Mouse (Mus musculus): ENCODE data around the gene Gtdc1. TPM values are rescaled to one million over a fixed set of nuclear protein-coding genes. Genes with fewer than 3 reads are reported as not detected.

Gtdc1 gene
- total RNA-seq, 1 experiment from 2014 or later: 40.5 TPM

- peak; percentile 80 for ATAC-seq (replicated peaks; ENCODE audit: insufficient number of reproducible peaks, low FRiP score, low TSS enrichment, poor library complexity, severe bottlenecking)
These were observed 575 bp downstream of the Gtdc1 start for GRCm38 (mm10) chr2:44926683-44927481.

- ATAC-seq (replicated peaks; ENCODE audit: insufficient number of reproducible peaks, low FRiP score, low TSS enrichment, poor library complexity, severe bottlenecking): 0 out of 2 replicates have a peak, but pooled peaks have one; percentile 8
These were observed 1.2 kb downstream of the Gtdc1 start for GRCm38 (mm10) chr2:44926167-44926682.

GRCm38 (mm10) chr2:44924618-44925017 lies 2.8 kb downstream of the Gtdc1 start:
- ATAC-seq (replicated peaks; ENCODE audit: insufficient number of reproducible peaks, low FRiP score, low TSS enrichment, poor library complexity, severe bottlenecking): no peak

GRCm38 (mm10) chr2:44923056-44923883 lies 4.2 kb downstream of the Gtdc1 start:
- no peak for ATAC-seq (replicated peaks; ENCODE audit: insufficient number of reproducible peaks, low FRiP score, low TSS enrichment, poor library complexity, severe bottlenecking)

- no peak for ATAC-seq (replicated peaks; ENCODE audit: insufficient number of reproducible peaks, low FRiP score, low TSS enrichment, poor library complexity, severe bottlenecking)
These were observed 5.0 kb downstream of the Gtdc1 start for GRCm38 (mm10) chr2:44922500-44922899.

GRCm38 (mm10) chr2:44920471-44920870 lies 7.0 kb downstream of the Gtdc1 start:
- ATAC-seq (replicated peaks; ENCODE audit: insufficient number of reproducible peaks, low FRiP score, low TSS enrichment, poor library complexity, severe bottlenecking): peak; percentile 95

DNA sequence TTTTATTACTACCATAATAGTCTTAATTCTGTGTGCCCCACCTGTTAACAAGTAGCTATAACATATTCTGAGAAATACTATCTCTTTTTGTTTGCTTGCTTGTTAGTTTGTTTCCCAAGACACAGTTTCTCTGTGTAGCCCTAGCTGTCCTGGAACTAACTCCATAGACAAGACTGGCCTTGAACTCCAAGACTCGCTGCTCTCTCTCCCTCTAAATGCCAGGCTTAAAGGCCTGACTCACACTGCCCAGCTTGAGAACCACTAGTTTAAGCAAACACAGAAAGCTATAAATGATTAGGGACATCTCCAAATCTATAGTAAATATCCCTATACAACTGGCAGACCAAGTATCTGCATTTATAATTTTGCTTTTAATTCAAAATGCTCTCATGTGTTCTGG lies 8.1 kb downstream of the Gtdc1 start:
- no peak for ATAC-seq (replicated peaks; ENCODE audit: insufficient number of reproducible peaks, low FRiP score, low TSS enrichment, poor library complexity, severe bottlenecking)

DNA sequence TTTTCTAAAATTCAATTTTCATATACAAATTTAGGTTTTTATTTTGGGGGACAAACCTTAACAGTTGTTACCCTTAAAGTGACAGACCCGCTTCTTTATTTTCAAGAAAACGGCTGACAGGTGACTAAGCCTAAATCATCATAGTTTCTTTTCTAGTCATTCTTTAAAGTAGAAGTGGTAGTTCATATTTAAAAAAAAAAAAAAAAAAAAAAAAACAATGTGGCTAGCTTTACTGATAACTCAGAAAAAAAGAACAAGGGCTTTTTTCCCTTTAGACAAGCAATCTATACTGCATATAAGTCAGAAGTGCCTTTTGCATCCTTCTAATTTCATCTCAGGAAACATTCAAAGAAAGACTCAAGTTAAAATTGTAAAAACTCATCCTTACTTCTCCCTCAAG lies 8.7 kb downstream of the Gtdc1 start:
- no peak for ATAC-seq (replicated peaks; ENCODE audit: insufficient number of reproducible peaks, low FRiP score, low TSS enrichment, poor library complexity, severe bottlenecking)

GRCm38 (mm10) chr2:44916286-44916685 lies 11.2 kb downstream of the Gtdc1 start:
- ATAC-seq (replicated peaks; ENCODE audit: insufficient number of reproducible peaks, low FRiP score, low TSS enrichment, poor library complexity, severe bottlenecking): no peak

GRCm38 (mm10) chr2:44897801-44898200 lies 29.7 kb downstream of the Gtdc1 start:
- no peak for ATAC-seq (replicated peaks; ENCODE audit: insufficient number of reproducible peaks, low FRiP score, low TSS enrichment, poor library complexity, severe bottlenecking)

DNA sequence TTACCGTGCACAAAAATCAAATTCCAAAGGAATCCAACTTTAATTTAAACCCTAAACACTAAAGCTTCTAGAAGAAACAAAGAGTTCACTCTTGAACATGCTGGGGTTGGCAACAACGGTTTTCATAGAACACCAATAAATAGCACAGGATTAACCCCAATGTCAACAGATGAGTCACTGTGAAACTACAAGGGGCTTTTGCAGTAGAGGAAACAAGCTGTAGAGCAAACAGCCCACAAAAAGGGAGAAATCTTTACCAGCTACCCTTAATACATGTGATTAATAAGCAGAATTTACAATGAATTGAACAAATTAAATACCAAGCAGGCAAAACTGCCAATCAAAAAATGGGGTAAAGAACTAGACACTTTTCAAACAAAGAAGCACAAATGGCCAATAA lies 53.7 kb downstream of the Gtdc1 start:
- no peak for ATAC-seq (replicated peaks; ENCODE audit: insufficient number of reproducible peaks, low FRiP score, low TSS enrichment, poor library complexity, severe bottlenecking)

GRCm38 (mm10) chr2:44864726-44865125 lies 62.7 kb downstream of the Gtdc1 start:
- no peak for ATAC-seq (replicated peaks; ENCODE audit: insufficient number of reproducible peaks, low FRiP score, low TSS enrichment, poor library complexity, severe bottlenecking)

DNA sequence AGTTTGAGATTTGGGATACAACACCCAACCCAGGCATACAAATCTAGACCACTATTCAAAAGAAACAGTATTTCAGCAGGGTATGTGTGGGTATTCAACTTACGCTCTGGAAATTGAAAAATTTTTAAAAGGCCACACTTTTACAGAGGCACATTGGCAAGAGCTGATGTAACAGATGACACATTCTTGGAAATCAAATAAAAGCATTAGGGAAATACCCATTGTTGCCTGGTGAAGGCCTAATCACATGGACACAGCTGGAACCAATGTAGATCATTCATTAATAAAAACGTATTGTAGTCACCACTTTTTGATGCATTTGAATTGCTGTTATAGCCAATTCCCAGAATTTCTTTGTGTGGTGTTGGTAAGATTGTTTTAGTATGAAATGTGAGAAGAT lies 73.0 kb downstream of the Gtdc1 start:
- no peak for ATAC-seq (replicated peaks; ENCODE audit: insufficient number of reproducible peaks, low FRiP score, low TSS enrichment, poor library complexity, severe bottlenecking)

DNA sequence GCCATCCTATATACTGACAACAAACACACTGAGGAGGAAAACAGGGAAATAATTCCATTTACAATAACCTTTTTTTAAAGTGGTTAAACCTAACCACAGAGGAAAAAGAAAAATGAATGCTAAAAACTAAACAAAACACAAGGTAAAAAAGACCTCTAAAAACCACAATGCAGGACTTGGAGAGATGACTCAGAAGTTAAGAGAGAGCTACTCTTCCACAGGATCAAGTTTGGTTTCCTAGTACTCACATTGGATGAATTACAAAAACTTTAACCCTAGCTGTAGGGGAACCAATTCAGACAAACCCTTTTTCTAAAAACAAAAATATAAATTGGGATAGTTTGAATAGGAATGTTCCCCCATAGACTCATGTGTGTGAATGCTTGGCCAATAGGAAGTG lies 77.8 kb downstream of the Gtdc1 start:
- ATAC-seq (replicated peaks; ENCODE audit: insufficient number of reproducible peaks, low FRiP score, low TSS enrichment, poor library complexity, severe bottlenecking): no peak

GRCm38 (mm10) chr2:44848156-44848555 lies 79.3 kb downstream of the Gtdc1 start:
- no peak for ATAC-seq (replicated peaks; ENCODE audit: insufficient number of reproducible peaks, low FRiP score, low TSS enrichment, poor library complexity, severe bottlenecking)

GRCm38 (mm10) chr2:44845424-44845823 lies 82.0 kb downstream of the Gtdc1 start:
- ATAC-seq (replicated peaks; ENCODE audit: insufficient number of reproducible peaks, low FRiP score, low TSS enrichment, poor library complexity, severe bottlenecking): no peak

- ATAC-seq (replicated peaks; ENCODE audit: insufficient number of reproducible peaks, low FRiP score, low TSS enrichment, poor library complexity, severe bottlenecking): no peak
These were observed 97.7 kb downstream of the Gtdc1 start for GRCm38 (mm10) chr2:44829753-44830152.

GRCm38 (mm10) chr2:44829346-44829745 lies 98.1 kb downstream of the Gtdc1 start:
- no peak for ATAC-seq (replicated peaks; ENCODE audit: insufficient number of reproducible peaks, low FRiP score, low TSS enrichment, poor library complexity, severe bottlenecking)

DNA sequence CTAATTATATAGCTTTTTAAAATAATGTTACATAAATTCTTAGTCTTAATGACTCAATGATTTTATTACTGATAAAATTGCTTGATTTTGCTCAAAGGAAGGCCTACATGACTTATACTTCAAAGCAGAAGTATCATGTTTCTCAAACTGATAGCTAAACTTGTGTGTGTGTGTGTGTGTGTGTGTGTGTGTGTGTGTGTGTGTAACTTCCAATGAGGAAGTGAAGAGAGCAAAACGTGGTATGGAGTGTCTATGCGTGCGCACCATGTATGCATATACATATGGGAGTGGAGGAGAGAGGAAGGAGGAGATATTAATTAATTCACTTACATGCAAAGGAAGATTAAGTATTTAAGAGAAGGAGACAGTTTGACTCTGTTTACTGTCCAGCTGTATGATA lies 100.8 kb downstream of the Gtdc1 start:
- no peak for ATAC-seq (replicated peaks; ENCODE audit: insufficient number of reproducible peaks, low FRiP score, low TSS enrichment, poor library complexity, severe bottlenecking)

DNA sequence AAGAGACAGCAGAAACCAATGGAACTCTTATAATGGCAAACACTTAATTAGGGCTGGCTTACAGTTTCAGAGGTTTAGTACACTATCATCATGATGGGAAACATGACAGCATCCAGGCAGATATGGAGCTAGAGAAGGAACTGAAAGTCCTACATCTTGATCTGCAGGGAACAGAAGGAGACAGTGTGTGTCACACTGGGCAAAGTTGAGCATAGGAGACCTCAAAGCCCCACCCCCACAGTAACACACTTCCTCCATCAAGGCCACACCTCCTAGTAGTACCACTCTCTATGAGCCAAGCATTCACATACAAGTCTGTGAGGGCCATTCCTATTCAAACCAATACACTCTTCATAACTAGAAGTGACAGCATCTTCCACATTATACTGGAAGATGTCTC lies 109.7 kb downstream of the Gtdc1 start:
- no peak for ATAC-seq (replicated peaks; ENCODE audit: insufficient number of reproducible peaks, low FRiP score, low TSS enrichment, poor library complexity, severe bottlenecking)

Data from monocyte, adult 5-6 weeks (primary cell).